Mouse (Mus musculus): ENCODE data around the gene Atp6v1fnb. TPM values are rescaled to one million over a fixed set of nuclear protein-coding genes. Genes with fewer than 3 reads are reported as not detected.

The Atp6v1fnb gene
- total RNA-seq, 2 experiments from 2014 or later = 0.70 to 1.3 TPM

- intact Hi-C loops (cut with DNase I) = no loop called here
Measured at GRCm38 (mm10) chr6:29450667-29451066, 20.6 kb upstream of the Atp6v1fnb start.

DNA sequence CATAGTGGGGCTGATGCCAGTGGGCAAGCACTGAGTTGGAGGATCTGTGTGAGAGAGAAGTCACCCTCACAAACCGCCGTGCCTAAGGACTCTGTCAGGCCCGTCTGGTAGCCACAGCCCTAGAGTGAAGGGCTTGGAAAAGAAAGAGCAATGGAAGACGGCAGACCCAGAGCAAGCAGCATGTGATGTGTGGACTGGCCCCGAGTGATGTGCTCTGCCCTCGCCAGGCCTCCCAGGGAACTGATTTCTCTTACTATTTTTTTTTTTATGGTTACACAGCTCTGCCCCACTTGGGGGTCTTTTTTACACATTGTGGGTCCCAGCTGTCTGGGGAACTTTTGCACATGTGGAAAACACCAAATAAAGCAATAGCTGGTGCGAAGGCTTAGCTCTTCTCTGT, 9.7 kb upstream of the Atp6v1fnb start:
- intact Hi-C loops (cut with DNase I) = no loop called here
- DNase-seq (ENCODE audit: low spot score in 2 of 2) = no peak

More at GRCm38 (mm10) chr6:29450667-29451066, 20.6 kb upstream of the Atp6v1fnb start:
- DNase-seq (ENCODE audit: low spot score in 2 of 2) = no peak

DNA sequence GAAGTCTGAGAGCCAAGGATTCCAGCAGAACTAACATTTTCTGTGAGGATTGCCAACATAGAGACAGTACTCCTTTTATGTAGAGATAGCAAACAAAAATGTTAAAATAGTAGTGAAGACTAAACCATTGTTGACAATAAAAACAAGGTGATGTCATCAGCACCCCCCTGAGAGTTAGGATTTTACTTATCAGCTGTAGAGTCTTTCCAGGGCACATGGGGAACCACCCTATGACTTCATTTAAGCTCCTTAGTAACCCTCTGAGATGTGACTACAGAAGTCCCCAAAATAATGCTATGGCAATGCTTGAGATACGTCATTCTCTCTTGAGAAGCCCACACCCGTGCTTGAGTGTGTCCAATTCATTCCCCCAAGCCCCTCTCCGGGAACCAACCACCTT, 7.8 kb upstream of the Atp6v1fnb start:
- no peak for DNase-seq (ENCODE audit: low spot score in 2 of 2)
- intact Hi-C loops (cut with DNase I) = no loop called here

DNA sequence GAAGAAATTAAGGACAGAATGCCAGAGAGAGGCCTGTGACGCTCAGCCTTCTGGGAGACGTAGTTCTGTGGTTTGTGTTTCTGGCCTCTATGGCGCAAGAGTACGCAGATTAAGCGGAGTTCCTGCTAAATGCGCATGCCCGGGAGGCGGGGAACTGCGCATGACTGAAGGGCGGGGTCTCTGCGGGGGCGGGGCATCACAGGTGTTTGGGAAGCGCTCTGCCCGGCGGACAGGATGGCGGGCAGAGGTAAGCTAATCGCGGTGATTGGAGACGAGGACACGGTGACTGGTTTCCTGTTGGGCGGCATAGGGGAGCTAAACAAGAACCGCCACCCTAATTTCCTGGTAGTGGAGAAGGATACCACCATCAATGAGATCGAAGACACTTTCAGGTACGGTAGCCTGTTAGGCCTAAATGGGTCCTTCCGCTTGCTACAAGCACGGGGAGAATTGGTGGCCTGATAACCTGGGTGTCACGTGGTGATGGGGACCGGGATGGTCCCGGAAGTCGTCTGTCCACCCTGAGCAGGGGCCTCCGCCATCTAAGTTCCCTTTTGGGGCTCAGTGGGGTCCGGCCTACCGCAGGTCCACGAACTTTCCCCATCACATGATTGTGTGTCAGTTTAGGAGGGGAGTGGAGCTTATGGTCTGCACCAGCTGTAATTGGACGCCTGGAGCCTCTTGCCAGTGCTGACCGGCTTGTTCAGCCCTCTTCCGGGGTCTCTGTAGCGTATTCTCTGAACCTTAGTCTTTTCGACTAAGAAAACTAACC, 3.5 kb upstream of the Atp6v1fnb start, which contains the start of gene Atp6v1f:
TSS of gene Atp6v1f (plus strand) at position 136 of the 772 bp plus-strand sequence.
- intact Hi-C loops (cut with DNase I) = no loop called here
- DNase-seq (ENCODE audit: low spot score in 2 of 2) = peak; percentile 94 to 95

GRCm38 (mm10) chr6:29468851-29469250, 2.4 kb upstream of the Atp6v1fnb start:
- intact Hi-C loops (cut with DNase I) = no loop called here
- no peak for DNase-seq (ENCODE audit: low spot score in 2 of 2)

DNA sequence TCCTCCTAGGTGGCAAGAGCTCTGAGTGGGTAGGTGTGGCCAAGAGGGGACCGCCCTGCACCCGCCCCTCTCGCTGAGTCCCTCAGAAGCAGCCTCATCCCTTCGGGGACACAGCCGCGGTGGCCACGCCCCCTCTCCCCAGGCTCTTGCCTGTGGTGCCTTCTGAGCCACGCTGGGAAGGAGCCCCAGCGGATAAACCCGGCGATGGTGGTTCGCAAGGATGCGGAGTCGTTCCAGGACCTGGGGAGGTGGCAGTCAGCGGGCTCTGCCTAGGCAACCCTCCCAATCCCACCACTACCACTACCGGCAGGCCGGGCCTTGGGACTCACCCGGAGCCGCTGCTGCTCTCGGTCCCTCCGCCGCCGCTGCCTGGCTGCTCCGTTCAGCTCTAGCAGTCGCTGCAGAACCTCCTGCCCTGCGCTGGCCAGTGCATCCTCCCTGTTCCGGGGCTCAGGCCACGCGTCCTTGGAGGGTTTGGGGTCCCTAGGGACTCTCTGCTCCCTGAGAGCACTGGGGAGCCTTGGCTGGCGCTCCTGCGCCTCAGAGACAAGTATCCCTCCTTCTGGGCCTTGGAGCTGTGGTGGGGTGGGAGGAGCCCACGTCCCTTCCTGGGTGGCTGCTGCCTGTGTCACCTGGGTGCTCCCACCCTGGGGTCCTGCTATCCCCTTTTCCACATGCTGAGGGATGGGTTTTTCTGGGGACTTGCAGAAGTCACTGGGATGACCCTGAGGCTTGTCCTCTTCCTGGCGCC, 2.9 kb downstream of the Atp6v1fnb start:
- DNase-seq (ENCODE audit: low spot score in 2 of 2) = peak; percentile 67 to 72
- intact Hi-C loops (cut with DNase I) = no loop called here

- no peak for DNase-seq (ENCODE audit: low spot score in 2 of 2)
- intact Hi-C loops (cut with DNase I) = no loop called here
Measured at GRCm38 (mm10) chr6:29474736-29475135, 3.5 kb downstream of the Atp6v1fnb start.

DNA sequence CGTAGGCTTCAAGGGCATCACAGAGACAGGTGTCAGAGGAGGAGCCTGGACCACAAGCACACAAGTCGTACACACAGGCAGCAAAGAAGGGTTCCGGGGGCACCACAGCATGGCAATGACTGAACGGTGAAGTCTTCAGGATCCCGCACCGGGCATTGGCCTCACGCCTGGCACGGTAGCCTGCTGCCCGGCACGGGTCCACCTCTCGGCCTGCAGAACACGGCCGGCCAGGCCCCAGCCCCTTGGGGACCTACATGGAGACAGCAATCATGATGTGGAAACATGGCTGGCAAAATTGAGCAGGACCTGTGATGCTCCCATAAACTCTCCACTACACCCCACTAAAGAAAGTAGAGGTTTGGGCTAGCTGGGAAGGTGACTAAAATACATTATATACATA, 11.5 kb downstream of the Atp6v1fnb start:
- no peak for DNase-seq (ENCODE audit: low spot score in 2 of 2)
- intact Hi-C loops (cut with DNase I) = no loop called here

DNA sequence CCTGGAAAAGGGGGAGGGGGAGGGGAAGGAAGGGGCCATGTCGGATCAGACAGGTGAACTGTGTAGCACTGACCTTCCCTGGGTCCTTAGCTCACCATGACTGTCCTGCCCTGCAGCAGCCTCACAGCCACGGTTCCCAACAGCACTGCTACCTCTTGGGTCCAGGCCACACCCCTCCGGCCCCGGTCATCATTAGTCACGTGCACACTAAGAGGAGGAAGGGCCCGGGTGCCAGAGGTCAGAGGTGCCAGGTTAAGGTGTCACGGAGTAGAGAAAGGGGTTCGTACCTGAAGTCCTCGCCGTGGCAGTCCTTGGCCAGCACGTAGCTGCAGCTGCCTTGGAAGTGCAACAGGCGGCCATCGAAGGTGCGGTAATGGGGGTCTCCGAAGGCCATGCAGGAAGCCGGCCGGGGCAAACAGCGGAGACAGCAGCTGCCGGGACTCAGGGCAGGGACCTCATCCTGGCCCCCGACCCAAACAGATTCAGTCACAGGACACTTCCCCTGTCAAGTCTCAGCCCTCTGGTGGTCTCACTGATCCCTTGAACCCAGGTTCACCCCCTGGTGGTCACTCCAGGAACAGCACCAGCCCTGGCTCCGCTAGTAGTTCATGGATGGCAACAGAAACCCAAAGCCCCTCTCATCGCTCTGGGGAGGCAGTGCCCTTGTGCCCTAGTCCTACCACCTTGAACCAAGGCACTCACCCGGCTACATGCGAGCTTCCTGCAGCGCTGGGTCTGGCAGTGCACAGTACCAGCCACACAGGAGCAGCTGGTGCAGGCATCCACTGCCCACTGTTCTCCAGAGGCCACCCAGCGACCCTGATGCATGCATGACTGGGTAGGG, 13.7 kb downstream of the Atp6v1fnb start:
- intact Hi-C loops (cut with DNase I) = no loop called here
- peak in 1 of 2 experiments; percentile 69 for DNase-seq (ENCODE audit: low spot score in 2 of 2)

GRCm38 (mm10) chr6:29485951-29486350, 14.7 kb downstream of the Atp6v1fnb start:
- intact Hi-C loops (cut with DNase I) = no loop called here

DNA sequence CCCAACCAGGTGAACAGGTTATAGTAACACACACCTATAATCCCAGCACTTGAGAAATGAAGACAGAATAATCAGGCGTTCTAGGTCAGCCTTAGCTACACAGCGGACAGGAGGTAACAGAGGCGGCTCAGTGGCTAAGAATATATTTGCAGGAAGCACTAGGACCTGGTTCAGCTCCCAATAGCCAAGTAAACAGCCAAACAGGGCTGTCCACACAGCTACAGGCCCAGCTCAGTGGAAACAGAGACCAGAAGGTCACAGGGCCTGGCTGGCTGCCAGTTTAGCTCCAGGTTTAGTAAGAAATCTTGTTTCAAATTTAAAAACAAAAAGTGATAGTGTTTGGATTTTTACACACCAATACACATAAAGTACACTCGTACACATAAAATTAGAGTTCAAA, 22.9 kb downstream of the Atp6v1fnb start:
- intact Hi-C loops (cut with DNase I) = no loop called here
- no peak for DNase-seq (ENCODE audit: low spot score in 2 of 2)

More at GRCm38 (mm10) chr6:29485951-29486350, 14.7 kb downstream of the Atp6v1fnb start:
- no peak for DNase-seq (ENCODE audit: low spot score in 2 of 2)

DNA sequence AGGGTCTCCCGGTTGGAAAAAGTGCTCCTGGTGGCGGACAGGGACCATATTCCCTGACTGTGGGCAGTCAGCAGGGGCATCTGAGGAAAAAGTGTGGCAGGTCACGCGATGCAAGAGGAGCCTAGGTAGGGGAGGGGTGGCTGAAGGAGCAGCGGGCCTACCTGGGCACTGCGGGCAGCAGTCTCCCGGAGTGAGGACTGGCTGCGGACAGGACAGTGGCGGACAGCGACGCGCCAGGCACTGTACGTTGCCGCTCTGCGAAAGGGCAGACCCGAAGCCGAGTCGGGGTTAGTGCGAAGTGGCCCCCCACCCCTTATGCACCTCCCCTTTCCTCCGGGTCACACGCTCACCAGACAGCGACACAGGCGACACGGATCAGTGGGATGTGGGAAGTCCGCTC, 25.0 kb downstream of the Atp6v1fnb start:
- no peak for DNase-seq (ENCODE audit: low spot score in 2 of 2)
- intact Hi-C loops (cut with DNase I) = no loop called here

DNA sequence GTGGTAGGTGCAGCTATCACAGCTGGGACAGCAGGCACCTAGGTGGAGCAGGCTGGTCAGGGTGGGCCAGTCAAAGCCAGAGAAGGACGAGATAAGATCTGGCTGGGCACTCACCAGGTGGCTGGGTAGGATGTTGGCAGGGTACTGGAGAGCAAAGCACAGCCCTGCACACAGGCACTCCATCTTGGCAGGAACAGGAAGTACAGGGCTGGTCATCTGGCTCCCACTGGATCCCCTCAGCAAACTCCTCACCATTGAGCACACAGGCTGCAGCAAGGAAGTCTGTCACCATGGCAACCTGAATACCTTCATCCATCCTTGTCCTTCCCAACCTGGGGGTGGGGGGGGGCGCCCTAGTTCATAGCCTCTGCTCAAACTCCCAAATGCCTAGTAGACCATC, 26.6 kb downstream of the Atp6v1fnb start:
- intact Hi-C loops (cut with DNase I) = no loop called here

GRCm38 (mm10) chr6:29500177-29500576, 28.9 kb downstream of the Atp6v1fnb start:
- DNase-seq (ENCODE audit: low spot score in 2 of 2) = no peak
- intact Hi-C loops (cut with DNase I) = no loop called here

More for the DNA sequence above, 26.6 kb downstream of the Atp6v1fnb start:
- DNase-seq (ENCODE audit: low spot score in 2 of 2) = no peak

- no peak for DNase-seq (ENCODE audit: low spot score in 2 of 2)
- intact Hi-C loops (cut with DNase I) = no loop called here
Measured at GRCm38 (mm10) chr6:29500810-29501209, 29.6 kb downstream of the Atp6v1fnb start.

DNA sequence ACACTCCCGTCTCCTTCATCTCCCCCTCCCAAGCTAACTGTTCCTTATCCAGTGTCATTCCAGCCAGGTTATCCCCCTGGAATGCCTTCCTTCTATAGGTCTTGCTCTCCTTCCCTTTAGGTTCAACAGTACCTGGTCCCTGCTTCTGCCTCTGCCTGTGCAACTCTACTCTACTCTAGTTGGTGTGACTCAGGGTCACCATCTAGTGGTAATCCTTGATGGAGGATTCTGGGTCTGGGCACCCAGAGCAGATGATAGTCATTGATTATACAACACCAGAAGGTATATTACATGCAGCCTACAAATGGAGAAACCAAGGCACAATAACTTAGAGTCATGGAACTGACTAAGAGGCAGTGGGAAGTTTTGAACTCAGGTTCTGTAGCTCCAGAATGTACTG, 30.4 kb downstream of the Atp6v1fnb start:
- no peak for DNase-seq (ENCODE audit: low spot score in 2 of 2)
- intact Hi-C loops (cut with DNase I) = no loop called here

GRCm38 (mm10) chr6:29505493-29505892, 34.3 kb downstream of the Atp6v1fnb start:
- intact Hi-C loops (cut with DNase I) = no loop called here
- no peak for DNase-seq (ENCODE audit: low spot score in 2 of 2)

DNA sequence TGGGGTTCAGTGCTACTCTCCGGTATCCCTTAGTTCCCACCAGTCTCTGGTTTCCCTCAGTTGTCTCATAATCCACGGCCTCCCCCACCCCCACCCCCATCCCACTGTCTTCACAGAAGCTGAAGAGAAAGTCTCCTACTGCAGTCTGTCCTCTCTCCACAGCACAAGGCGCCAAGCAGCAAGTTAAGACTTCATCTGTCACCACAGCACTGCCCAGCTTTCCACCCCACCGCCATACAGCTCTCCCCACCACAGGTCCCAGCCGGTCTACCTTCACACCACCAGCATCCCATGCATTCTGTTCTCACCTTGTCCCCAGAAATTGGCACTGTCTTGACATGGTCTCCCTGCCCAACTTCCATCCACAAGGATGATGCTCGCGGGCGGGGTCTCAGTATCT, 35.6 kb downstream of the Atp6v1fnb start:
- DNase-seq (ENCODE audit: low spot score in 2 of 2) = no peak
- intact Hi-C loops (cut with DNase I) = no loop called here

GRCm38 (mm10) chr6:29507447-29508309, 36.4 kb downstream of the Atp6v1fnb start, which contains the start of gene Kcp:
Gene Kcp (minus strand): TSS chr6:29507952.
- intact Hi-C loops (cut with DNase I) = no loop called here
- no peak for DNase-seq (ENCODE audit: low spot score in 2 of 2)

Data from left cerebral cortex, postnatal 14 days (tissue).